Mouse (Mus musculus): ENCODE measurements around the gene Gm14151.

DNA sequence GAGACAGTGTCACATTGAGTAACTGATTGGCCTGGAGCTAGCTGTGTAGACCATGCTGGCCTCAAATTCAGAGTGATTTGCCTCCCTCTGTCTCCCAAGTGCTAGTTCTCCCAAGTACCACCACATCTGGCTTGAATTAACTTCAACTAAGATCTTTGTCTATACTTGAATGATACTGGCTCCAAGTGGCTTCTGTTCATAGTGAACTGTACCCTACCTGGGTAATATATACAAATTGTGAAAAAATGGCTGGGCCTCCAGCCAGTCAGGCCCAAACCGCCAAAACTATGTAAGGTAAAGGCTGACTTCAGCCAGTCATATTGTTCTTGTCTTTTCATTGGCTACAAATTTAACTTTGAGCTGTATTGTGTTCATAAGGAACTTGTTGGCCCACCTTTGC is 51.7 kb downstream of the Gm14151 start:
- TF ChIP-seq CTCF (IDR thresholded peaks at IDR 0.05; ENCODE audit: control insufficient read depth, insufficient read depth, insufficient replicate concordance, low read depth, low read length) (no peak), POLR2A (IDR thresholded peaks at IDR 0.05; ENCODE audit: control insufficient read depth, low read depth, low read length) (no peak)
